Mouse (Mus musculus) liver, postnatal 0 days (tissue): ENCODE data around the gene Lrrn4.

Experiments
- CTCF ChIP-seq: sonication (generic); IDR thresholded peaks from 2 replicates; pipeline ENCODE4 v1.5.1; 2016; ENCODE audit warnings: antibody characterized with exemption, low read depth
- EP300 ChIP-seq: IDR thresholded peaks from 2 replicates; pipeline ENCODE4 v1.6.1; 2016; ENCODE audit warnings: antibody characterized with exemption, low read depth, mild to moderate bottlenecking

DNA sequence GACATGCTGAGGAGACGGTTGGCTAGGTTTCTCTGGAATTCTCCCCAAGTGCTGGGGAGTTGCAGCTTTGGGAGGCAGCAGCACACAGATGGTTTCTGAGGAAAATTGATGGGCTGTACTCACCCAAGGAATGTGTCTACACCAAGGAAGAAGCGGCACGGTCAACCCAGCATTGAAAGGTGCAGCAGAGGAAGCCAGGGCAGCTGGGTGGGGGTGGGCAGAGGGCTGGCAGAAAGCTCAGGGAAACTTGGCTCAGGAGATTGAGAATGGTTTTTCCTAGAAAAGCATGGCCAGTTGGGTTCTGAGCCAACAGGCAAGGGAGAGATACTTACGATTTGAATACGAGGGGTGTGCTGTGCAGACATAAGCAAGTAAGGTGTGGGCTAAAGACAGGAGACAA is 13.1 kb upstream of the Lrrn4 start:
- TF ChIP-seq CTCF (no peak), EP300 (no peak)
